Mouse (Mus musculus) embryonic facial prominence, embryonic 15.5 days (tissue): Measurements from ENCODE around the gene Akr1b8. TPM values are rescaled to one million over a fixed set of nuclear protein-coding genes. Genes with fewer than 3 reads are reported as not detected.
"Not testable (repeated sequence)": the region's sequence is repeated elsewhere in the genome, so short reads cannot be mapped to it uniquely, and the experiment has no call there.

Experiments used
- ATAC-seq: fragments of 200-750 bp; cut with Nextera tagmentation; 2 replicates; pipeline ENCODE4 v1.8.0; 2017; ENCODE audit warnings: low read depth, moderate TSS enrichment; ENCODE audit not compliant: insufficient number of reproducible peaks, low FRiP score, low TSS enrichment
- H3K27ac ChIP-seq: fragments of 300-500 bp; sonication (generic); replicated peaks from 2 replicates; pipeline ENCODE4 v1.5.1; 2015; ENCODE audit warnings: mild to moderate bottlenecking, inconsistent platforms
- H3K27me3 ChIP-seq: fragments of 300-500 bp; sonication (generic); 2 replicates; pipeline ENCODE4 v1.6.1; 2015; ENCODE audit warnings: inconsistent platforms
- H3K36me3 ChIP-seq: fragments of 300-500 bp; sonication (generic); 2 replicates; pipeline ENCODE4 v1.6.1; 2015; ENCODE audit warnings: mild to moderate bottlenecking, inconsistent platforms
- H3K4me1 ChIP-seq: fragments of 300-500 bp; sonication (generic); 2 replicates; pipeline ENCODE4 v1.6.1; 2015; ENCODE audit warnings: inconsistent platforms
- H3K4me2 ChIP-seq: fragments of 300-500 bp; sonication (generic); replicated peaks from 2 replicates; pipeline ENCODE4 v1.6.1; 2015; ENCODE audit warnings: mild to moderate bottlenecking, inconsistent platforms
- H3K4me3 ChIP-seq: fragments of 300-500 bp; sonication (generic); replicated peaks from 2 replicates; pipeline ENCODE4 v1.5.1; 2015; ENCODE audit warnings: mild to moderate bottlenecking, inconsistent platforms
- H3K9ac ChIP-seq: fragments of 300-500 bp; sonication (generic); 2 replicates; pipeline ENCODE4 v1.6.1; 2015; ENCODE audit warnings: inconsistent platforms
- H3K9me3 ChIP-seq: fragments of 300-500 bp; sonication (generic); replicated peaks from 2 replicates; pipeline ENCODE4 v1.6.1; 2016; ENCODE audit warnings: inconsistent platforms
- WGBS: fragments of 180-500 bp; shearing (Covaris S2); methylation state at CpG from one replicate; pipeline ENCODE4 v1.1.7; 2015; 5-methylcytosine and 5-hydroxymethylcytosine counted together
- polyA plus RNA-seq: library from polyadenylated mRNA; unstranded; fragments of >200 nt; fragmentation: Nextera tagmentation; extraction: Ambion mirVana; gene quantifications from 2 replicates; pipeline ENCODE4 v1.2.1, GENCODE M21; 2015

Akr1b8 gene
- polyA plus RNA-seq, 1 experiment from 2014 or later = 10.3 TPM

DNA sequence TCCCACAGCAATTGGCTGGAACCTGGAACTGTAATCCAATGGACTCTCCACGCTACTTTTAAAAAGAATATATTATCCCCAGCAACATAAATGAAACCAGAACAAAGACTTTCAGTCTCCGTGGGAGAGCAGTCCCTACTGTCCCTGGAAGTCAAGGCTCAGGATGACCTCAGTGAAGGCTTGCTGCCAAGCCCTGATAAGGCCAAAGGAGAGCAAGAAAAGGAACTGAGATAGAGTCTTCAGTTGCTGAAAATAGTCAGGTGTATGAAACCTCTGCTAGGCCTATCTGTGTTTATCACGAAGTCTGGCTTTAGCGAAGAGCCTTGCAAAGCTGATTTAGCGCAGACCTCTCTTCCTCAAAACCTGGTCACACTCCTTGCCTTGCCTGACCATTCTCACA is 22.5 kb upstream of the Akr1b8 start:
- no peak overlapping the region for H3K4me3 ChIP-seq
- ATAC-seq = no peak
- WGBS = 88% methylated on average over 5 of the region's 5 CpGs
- H3K4me2 ChIP-seq = no peak overlapping the region
- H3K9me3 ChIP-seq = no peaks in the 10 kb centered on the region
- H3K27me3 ChIP-seq = no peaks in the 10 kb centered on the region
- no peak overlapping the region for H3K9ac ChIP-seq
- H3K4me1 ChIP-seq = no peaks in the 10 kb centered on the region
- no peaks in the 10 kb centered on the region for H3K36me3 ChIP-seq
- H3K27ac ChIP-seq = no peak overlapping the region

GRCm38 (mm10) chr6:34331804-34332203 is 22.1 kb upstream of the Akr1b8 start:
- WGBS = 86% methylated on average over 12 of the region's 12 CpGs
- H3K9ac ChIP-seq, H3K4me1 ChIP-seq: not testable (repeated sequence)

GRCm38 (mm10) chr6:34334673-34335072 is 19.2 kb upstream of the Akr1b8 start:
- Histone ChIP-seq H3K4me1 (no peaks in the 10 kb centered on the region), H3K27ac (no peak overlapping the region), H3K4me2 (no peak overlapping the region), H3K9ac (no peak overlapping the region), H3K4me3 (no peak overlapping the region), H3K9me3 (no peaks in the 10 kb centered on the region), H3K36me3 (no peaks in the 10 kb centered on the region), H3K27me3 (no peaks in the 10 kb centered on the region)
- 87% methylated on average over 5 of the region's 5 CpGs for WGBS
- ATAC-seq = no peak

More at GRCm38 (mm10) chr6:34331804-34332203, 22.1 kb upstream of the Akr1b8 start:
- not testable (repeated sequence) for H3K9me3 ChIP-seq, H3K27ac ChIP-seq, H3K4me3 ChIP-seq, H3K27me3 ChIP-seq, H3K4me2 ChIP-seq, ATAC-seq, H3K36me3 ChIP-seq

DNA sequence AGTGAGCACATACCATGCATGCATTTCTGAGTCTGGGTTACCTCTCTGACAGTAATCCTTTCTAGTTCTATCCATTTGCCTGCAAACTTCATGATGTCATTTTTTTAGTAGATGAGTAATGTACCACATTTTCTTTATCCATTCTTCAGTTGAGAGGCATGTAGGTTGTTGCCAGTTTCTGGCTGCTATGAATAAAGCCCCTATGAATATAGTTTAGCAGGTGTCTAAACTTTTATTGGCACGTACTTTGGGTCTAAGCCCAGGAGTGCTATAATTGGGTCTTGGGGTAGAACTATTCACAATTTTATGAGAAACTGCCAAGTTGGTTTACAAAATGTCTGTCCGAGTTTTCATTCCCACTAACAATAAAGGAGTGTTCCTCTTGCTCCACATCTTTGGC is 16.1 kb upstream of the Akr1b8 start:
- Histone ChIP-seq H3K4me2 (no peak overlapping the region), H3K9ac (no peak overlapping the region), H3K27me3 (no peaks in the 10 kb centered on the region), H3K9me3 (no peaks in the 10 kb centered on the region), H3K27ac (no peak overlapping the region), H3K4me1 (no peaks in the 10 kb centered on the region), H3K4me3 (no peak overlapping the region), H3K36me3 (no peaks in the 10 kb centered on the region)
- WGBS = 84% methylated on average over 2 of the region's 2 CpGs
- no peak for ATAC-seq

DNA sequence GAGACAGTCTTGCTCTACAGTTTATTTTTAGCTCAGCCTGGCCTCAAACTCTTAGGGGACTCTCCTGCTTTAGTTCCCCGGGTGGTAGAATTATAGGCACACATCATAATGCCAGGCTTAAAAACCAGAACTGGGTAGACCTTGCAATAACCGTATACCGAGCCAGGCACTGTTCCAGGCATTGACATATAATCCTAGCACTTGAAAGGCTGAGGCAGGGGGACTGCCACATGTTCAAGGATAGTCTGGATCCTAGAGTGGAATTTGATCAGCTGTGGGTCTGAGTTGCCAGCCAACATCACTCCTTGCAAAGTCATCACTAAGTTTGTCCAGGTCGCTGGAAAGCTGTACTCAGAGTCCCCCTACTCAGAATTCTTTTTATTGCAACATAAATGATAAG is 11.9 kb upstream of the Akr1b8 start:
- Histone ChIP-seq H3K27me3 (no peaks in the 10 kb centered on the region), H3K4me2 (no peak overlapping the region), H3K9me3 (no peaks in the 10 kb centered on the region), H3K36me3 (no peaks in the 10 kb centered on the region), H3K9ac (no peak overlapping the region), H3K4me1 (no peaks in the 10 kb centered on the region), H3K27ac (no peak overlapping the region), H3K4me3 (no peak overlapping the region)
- ATAC-seq = no peak
- WGBS = 79% methylated on average over 4 of the region's 4 CpGs

DNA sequence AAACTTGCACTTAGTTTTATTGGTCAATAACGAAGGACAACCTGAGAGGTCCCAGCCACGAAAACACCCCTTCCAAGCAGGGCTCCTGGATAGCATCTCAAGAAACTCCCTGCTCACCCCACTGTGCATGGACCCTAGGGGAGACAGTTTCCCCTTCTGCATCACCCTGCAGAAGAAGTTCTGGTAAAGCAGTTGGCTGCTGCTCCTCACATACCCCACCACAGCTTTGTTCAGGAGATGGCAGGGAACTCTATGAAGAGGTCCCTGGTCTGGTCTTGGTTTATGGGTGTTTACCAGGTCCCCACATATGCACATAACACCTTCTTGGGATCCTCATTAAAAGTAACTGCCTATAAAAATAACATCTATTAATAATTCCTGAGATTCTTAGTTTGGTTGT is 11.4 kb upstream of the Akr1b8 start:
- no peak for ATAC-seq
- Histone ChIP-seq H3K4me1 (no peaks in the 10 kb centered on the region), H3K4me3 (no peak overlapping the region), H3K9me3 (no peaks in the 10 kb centered on the region), H3K4me2 (no peak overlapping the region), H3K27ac (no peak overlapping the region), H3K27me3 (no peaks in the 10 kb centered on the region), H3K36me3 (no peaks in the 10 kb centered on the region), H3K9ac (no peak overlapping the region)
- 93% methylated on average over 2 of the region's 2 CpGs for WGBS

GRCm38 (mm10) chr6:34343426-34343825 is 10.5 kb upstream of the Akr1b8 start:
- no peak for ATAC-seq
- H3K9ac ChIP-seq = no peak overlapping the region
- no peaks in the 10 kb centered on the region for H3K36me3 ChIP-seq
- no peak overlapping the region for H3K4me3 ChIP-seq
- no peak overlapping the region for H3K27ac ChIP-seq
- H3K4me1 ChIP-seq = no peaks in the 10 kb centered on the region
- H3K9me3 ChIP-seq = no peaks in the 10 kb centered on the region
- H3K4me2 ChIP-seq = no peak overlapping the region
- WGBS = 44% methylated on average over 6 of the region's 6 CpGs
- H3K27me3 ChIP-seq = no peaks in the 10 kb centered on the region

DNA sequence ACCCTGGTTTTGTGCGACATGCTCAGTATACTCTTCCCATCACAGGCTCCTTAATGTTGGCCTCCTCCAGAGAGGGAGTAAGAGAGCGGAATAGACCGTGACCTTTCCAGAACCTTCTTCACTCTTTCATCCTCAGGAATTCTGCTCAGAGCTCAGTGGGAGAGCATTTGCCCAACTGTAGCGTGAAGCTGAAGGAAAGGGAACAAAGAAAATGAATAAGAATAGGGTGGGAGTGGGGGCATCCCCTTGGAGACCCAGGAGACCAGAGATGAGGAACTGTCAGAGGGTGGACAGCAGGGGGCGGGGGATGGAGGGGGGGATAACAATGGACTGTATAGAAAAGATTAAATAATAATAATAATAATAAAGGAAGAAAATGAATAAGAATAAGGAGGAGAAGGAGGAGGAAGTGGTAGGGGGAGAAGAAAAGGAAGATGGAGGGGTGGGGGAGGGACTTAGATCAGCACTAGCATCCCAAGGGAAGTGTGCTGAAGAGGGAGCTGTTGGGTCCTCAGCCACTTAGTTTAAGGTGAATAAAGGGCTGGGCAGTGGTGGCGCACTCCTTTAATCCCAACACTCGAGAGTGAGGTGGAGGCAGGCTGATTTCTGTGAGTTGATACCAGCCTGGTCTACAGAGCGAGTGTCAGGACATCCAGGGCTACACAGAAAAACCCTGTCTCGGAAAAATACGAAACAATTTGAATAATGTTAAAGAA is 9.6 kb upstream of the Akr1b8 start:
- Histone ChIP-seq H3K27ac (no peak overlapping the region), H3K4me3 (no peak overlapping the region), H3K4me2 (no peak overlapping the region), H3K27me3 (no peaks in the 10 kb centered on the region), H3K4me1 (no peaks in the 10 kb centered on the region), H3K9me3 (no peaks in the 10 kb centered on the region), H3K36me3 (no peaks in the 10 kb centered on the region), H3K9ac (no peak overlapping the region)
- ATAC-seq = no peak
- WGBS = 45% methylated on average over 10 of the region's 10 CpGs

DNA sequence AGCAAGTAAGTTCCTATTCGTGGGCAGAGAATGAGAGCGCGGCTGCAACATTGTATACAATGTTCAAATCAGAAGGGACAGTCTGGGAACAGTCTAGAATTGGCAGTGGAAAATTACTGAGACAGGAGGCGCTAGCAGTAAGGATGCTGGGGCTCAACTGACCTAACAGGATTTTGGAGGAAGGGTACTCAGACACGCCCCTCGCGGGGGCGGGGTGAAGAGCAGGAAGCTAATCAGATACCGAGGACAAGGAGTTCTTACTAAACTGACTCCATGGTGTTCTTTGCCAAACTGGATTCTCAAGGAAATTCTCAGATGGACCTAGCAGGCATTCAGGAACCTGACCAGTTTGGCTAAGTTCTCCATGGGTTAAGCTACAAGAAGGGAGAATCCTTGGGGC is 9.0 kb upstream of the Akr1b8 start:
- ATAC-seq = no peak
- no peak overlapping the region for H3K4me3 ChIP-seq
- H3K27ac ChIP-seq = no peak overlapping the region
- no peaks in the 10 kb centered on the region for H3K4me1 ChIP-seq
- no peak overlapping the region for H3K4me2 ChIP-seq
- WGBS = 18% methylated on average over 9 of the region's 9 CpGs
- H3K27me3 ChIP-seq = no peaks in the 10 kb centered on the region
- H3K9ac ChIP-seq = no peak overlapping the region
- H3K36me3 ChIP-seq = no peaks in the 10 kb centered on the region
- H3K9me3 ChIP-seq = no peaks in the 10 kb centered on the region

- H3K27me3 ChIP-seq = no peaks in the 10 kb centered on the region
- H3K4me2 ChIP-seq = peak overlapping the region; percentile 12; the same call in 1 of the 2 replicates
- H3K4me1 ChIP-seq = no peaks in the 10 kb centered on the region
- H3K4me3 ChIP-seq = no peak overlapping the region
- H3K36me3 ChIP-seq = no peaks in the 10 kb centered on the region
- ATAC-seq = 0 out of 2 replicates have a peak, but pooled peaks have one; percentile 19
- WGBS = 45% methylated on average over 14 of the region's 14 CpGs
- H3K27ac ChIP-seq = no peak overlapping the region
- no peak overlapping the region for H3K9ac ChIP-seq
- H3K9me3 ChIP-seq = no peaks in the 10 kb centered on the region
These were observed 7.6 kb upstream of the Akr1b8 start for GRCm38 (mm10) chr6:34346096-34346898.

- Histone ChIP-seq H3K9ac (no peak overlapping the region), H3K36me3 (no peaks in the 10 kb centered on the region), H3K27me3 (no peaks in the 10 kb centered on the region), H3K4me2 (no peak overlapping the region), H3K9me3 (no peaks in the 10 kb centered on the region), H3K4me1 (peaks cover 13% of the 10 kb centered on the region), H3K27ac (no peak overlapping the region), H3K4me3 (no peak overlapping the region)
- no peak for ATAC-seq
- 70% methylated on average over 12 of the region's 12 CpGs for WGBS
These were observed 3.8 kb upstream of the Akr1b8 start for GRCm38 (mm10) chr6:34350037-34350699.
